Mouse (Mus musculus) limb, embryonic 11.5 days (tissue): ENCODE results near the gene St3gal2. TPM values are rescaled to one million over a fixed set of nuclear protein-coding genes. Genes with fewer than 3 reads are reported as not detected.

Experiments used
- ATAC-seq: fragments of 200-750 bp; cut with Nextera tagmentation; 2 replicates; pipeline ENCODE4 v1.8.0; 2017; ENCODE audit warnings: low read depth; ENCODE audit not compliant: insufficient number of reproducible peaks, low FRiP score, low TSS enrichment
- DNase-seq: peaks from one replicate; pipeline ENCODE4 v3.0.0-alpha.2; 2015; ENCODE audit warnings: low spot score
- H3K27ac ChIP-seq: fragments of 300-500 bp; sonication (generic); replicated peaks from 2 replicates; pipeline ENCODE4 v1.5.1; 2014; ENCODE audit warnings: low read depth, mild to moderate bottlenecking, low read length
- H3K27me3 ChIP-seq: fragments of 300-500 bp; sonication (generic); 2 replicates; pipeline ENCODE4 v1.6.1; 2014; ENCODE audit warnings: mild to moderate bottlenecking, low read length, mixed read lengths; ENCODE audit not compliant: control insufficient read depth, insufficient read depth
- H3K36me3 ChIP-seq: fragments of 300-500 bp; sonication (generic); 2 replicates; pipeline ENCODE4 v1.6.1; 2014; ENCODE audit warnings: mild to moderate bottlenecking, low read length, moderate library complexity, mixed read lengths; ENCODE audit not compliant: control insufficient read depth, insufficient read depth
- H3K4me1 ChIP-seq: fragments of 300-500 bp; sonication (generic); 2 replicates; pipeline ENCODE4 v1.6.1; 2014; ENCODE audit warnings: low read length, mixed read lengths; ENCODE audit not compliant: control insufficient read depth, insufficient read depth
- H3K4me2 ChIP-seq: fragments of 300-500 bp; sonication (generic); 2 replicates; pipeline ENCODE4 v1.6.1; 2014; ENCODE audit warnings: low read depth, mild to moderate bottlenecking, moderate library complexity; ENCODE audit not compliant: severe bottlenecking
- H3K4me3 ChIP-seq: fragments of 300-500 bp; sonication (generic); 2 replicates; pipeline ENCODE4 v1.5.1; 2014; ENCODE audit warnings: low read depth, low read length
- H3K9ac ChIP-seq: fragments of 300-500 bp; sonication (generic); 2 replicates; pipeline ENCODE4 v1.6.1; 2014; ENCODE audit warnings: mild to moderate bottlenecking, low read length
- H3K9me3 ChIP-seq: fragments of 300-500 bp; sonication (generic); 2 replicates; pipeline ENCODE4 v1.6.1; 2016; ENCODE audit warnings: low read length; ENCODE audit not compliant: control insufficient read depth
- WGBS: fragments of 180-500 bp; shearing (Covaris S2); extraction: QIAGEN DNeasy Blood & Tissue Kit; methylation state at CpG from one replicate; pipeline ENCODE4 v1.1.7; 2014; 5-methylcytosine and 5-hydroxymethylcytosine counted together
- polyA plus RNA-seq: library from polyadenylated mRNA; unstranded; fragments of >200 nt; fragmentation: Nextera tagmentation; extraction: Ambion mirVana; gene quantifications from 2 replicates; pipeline ENCODE4 v1.2.1, GENCODE M21; 2014

St3gal2 gene
- polyA plus RNA-seq, 1 experiment from 2014 or later, result 19.5 TPM

DNA sequence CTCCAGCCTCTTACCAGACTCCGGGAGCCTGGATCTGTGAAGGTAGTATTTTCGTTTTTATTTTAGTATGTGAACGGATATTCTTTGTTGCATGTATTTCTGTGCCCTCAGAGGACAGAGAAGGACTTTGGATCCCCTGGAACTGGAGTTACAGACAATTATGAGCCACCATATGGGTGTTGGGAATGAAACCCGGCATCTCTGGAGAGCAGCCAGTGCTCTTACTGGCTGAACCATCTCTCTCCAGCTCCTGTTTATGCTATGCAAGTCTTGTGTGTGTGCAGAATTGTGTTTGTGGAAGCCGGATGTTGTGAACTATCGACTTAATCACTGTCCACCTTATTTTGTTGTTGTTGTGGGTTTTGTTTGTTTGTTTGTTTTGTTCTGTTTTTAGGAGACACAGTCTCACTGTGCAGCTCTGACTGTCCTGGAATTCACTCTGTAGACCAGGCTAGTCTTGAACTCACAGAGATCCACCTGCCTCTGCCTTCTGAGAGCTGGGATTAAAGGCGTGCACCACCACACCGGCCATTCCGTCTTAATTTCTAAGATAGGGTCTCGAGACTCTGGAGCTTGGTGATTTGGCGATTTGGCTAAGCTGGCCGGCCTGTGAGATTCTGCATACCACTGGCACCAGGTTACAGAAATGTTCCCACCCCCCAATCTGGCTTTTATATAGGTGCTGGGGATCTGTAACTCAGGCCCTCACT is 39.5 kb downstream of the St3gal2 start:
- H3K9ac ChIP-seq, result 0 out of 2 replicates have a peak overlapping the region, but pooled peaks have one; percentile 12
- H3K4me3 ChIP-seq, result no peak overlapping the region
- H3K9me3 ChIP-seq, result no peaks in the 10 kb centered on the region
- WGBS, result 96% methylated on average over 12 of the region's 12 CpGs
- H3K4me1 ChIP-seq, result no peaks in the 10 kb centered on the region
- no peak overlapping the region for H3K4me2 ChIP-seq
- ATAC-seq (no peak), DNase-seq (no peak)
- no peak overlapping the region for H3K27ac ChIP-seq
- H3K36me3 ChIP-seq, result peaks cover 15% of the 10 kb centered on the region; the same call in 1 of the 2 replicates
- no peaks in the 10 kb centered on the region for H3K27me3 ChIP-seq

DNA sequence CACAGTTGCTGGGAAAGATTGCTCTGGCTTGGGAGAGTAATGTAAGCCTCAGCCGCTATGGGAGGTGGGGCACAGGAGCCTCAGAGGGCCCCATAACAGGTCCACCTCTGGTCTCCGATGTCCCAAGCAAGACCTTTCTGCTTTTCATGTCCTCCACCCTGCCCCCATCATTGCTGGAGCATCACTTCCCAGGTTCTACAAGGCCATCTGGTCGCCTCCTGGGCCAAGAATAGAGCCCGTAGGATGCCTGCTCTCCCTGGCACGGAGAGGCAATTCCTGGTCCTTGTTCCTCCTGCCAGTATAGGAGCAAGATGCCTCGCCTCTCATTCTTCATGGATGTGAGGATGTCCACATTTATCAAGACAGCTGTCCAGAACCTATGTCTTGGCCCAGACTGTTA is 40.2 kb downstream of the St3gal2 start:
- Histone ChIP-seq H3K9me3 (no peaks in the 10 kb centered on the region), H3K4me3 (no peak overlapping the region), H3K4me2 (no peak overlapping the region), H3K27me3 (no peaks in the 10 kb centered on the region), H3K9ac (no peak overlapping the region), H3K4me1 (no peaks in the 10 kb centered on the region), H3K36me3 (peaks cover 15% of the 10 kb centered on the region; the same call in 1 of the 2 replicates), H3K27ac (no peak overlapping the region)
- DNase-seq (no peak), ATAC-seq (no peak)
- 88% methylated on average over 6 of the region's 6 CpGs for WGBS

DNA sequence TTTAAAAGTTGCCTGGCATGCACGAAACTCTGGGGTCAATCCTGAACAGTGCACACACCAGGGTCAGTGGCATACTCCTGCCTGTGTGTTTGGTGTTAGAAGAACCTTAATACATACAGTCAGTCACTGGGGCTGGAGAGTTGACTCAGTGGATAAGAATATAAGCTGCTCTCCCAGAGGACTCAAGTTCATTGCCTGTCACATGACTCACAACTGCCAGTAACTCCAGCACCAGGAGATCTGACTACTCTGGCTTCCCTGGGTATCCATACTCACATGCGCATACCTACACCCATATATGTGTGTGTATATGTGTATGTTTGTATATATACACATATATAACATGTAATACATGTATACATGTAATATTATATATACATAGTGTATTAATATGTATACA is 43.3 kb downstream of the St3gal2 start:
- no peak overlapping the region for H3K4me3 ChIP-seq
- H3K27me3 ChIP-seq, result no peaks in the 10 kb centered on the region
- H3K9ac ChIP-seq, result no peak overlapping the region
- ATAC-seq (no peak), DNase-seq (no peak)
- H3K9me3 ChIP-seq, result no peaks in the 10 kb centered on the region
- no peak overlapping the region for H3K4me2 ChIP-seq
- 88% methylated on average over 2 of the region's 2 CpGs for WGBS
- no peak overlapping the region for H3K27ac ChIP-seq
- peaks cover 16% of the 10 kb centered on the region for H3K36me3 ChIP-seq
- no peaks in the 10 kb centered on the region for H3K4me1 ChIP-seq

DNA sequence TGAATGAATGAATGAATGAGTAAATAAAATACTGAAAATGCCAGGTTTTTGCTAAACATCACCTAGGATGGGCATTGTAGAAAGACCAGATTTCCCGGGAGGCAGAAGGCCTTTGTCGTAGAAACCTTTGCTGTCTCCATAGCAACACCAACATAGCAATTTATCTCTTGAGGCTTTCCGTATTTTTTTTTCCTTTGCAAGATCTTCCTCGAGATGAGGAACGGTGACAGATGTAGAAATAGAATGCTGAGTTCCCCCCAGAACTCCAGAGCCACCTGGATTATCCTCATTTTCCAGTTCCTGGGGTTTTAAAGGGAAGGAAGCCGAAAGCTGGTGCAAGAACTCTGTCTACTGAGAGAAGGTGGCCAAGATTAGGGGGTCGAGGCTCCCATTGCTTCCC is 44.9 kb downstream of the St3gal2 start:
- DNase-seq (no peak), ATAC-seq (no peak)
- WGBS, result 91% methylated on average over 7 of the region's 7 CpGs
- Histone ChIP-seq H3K4me3 (no peak overlapping the region), H3K4me2 (no peak overlapping the region), H3K27ac (no peak overlapping the region), H3K9me3 (no peaks in the 10 kb centered on the region), H3K9ac (no peak overlapping the region), H3K27me3 (no peaks in the 10 kb centered on the region), H3K36me3 (peaks cover 13% of the 10 kb centered on the region), H3K4me1 (no peaks in the 10 kb centered on the region)

DNA sequence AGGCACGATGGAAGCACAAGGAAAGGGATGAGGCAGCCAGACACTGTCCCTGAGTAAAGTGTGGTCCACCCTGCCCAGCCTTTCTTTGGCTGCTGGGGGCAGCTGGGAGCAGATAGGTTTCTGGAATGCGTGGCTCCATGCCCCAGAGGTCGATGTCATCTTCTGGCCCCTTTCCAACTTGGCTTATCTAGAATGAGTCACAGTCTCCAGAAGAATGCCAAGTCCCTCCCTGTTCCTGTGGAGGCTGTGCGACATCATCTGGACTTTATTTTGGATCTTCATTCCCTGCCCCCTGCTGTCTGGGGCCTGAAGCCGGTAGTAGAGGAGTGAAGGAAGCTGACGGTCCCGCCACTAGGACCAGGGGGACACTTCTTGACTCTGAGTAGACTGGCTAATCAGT is 45.9 kb downstream of the St3gal2 start:
- Histone ChIP-seq H3K27me3 (no peaks in the 10 kb centered on the region), H3K4me1 (no peaks in the 10 kb centered on the region), H3K36me3 (peaks cover 13% of the 10 kb centered on the region), H3K9ac (no peak overlapping the region), H3K4me3 (no peak overlapping the region), H3K9me3 (no peaks in the 10 kb centered on the region), H3K27ac (no peak overlapping the region), H3K4me2 (no peak overlapping the region)
- ATAC-seq (no peak), DNase-seq (no peak)
- WGBS, result 76% methylated on average over 7 of the region's 7 CpGs

DNA sequence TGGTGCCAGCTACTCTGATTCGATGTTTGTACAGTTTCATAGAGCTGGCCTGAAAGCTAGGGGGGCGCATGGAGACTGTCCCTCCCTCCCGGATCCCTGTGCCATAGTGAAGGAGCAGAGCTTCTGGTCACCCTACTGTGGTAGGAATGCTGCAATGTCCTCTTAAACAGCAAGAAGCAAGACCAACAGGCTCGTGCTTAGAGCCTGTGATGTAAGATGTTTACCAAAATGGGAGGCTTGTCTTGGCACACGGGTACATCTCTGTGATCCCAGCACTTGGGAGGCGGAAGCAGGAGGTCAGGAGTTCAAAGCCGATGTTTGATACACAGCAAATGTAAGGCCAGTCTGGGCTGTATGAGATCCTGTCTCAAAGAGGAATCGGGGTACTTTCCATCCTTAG is 46.9 kb downstream of the St3gal2 start:
- H3K36me3 ChIP-seq, result peaks cover 17% of the 10 kb centered on the region
- H3K4me3 ChIP-seq, result no peak overlapping the region
- DNase-seq (no peak), ATAC-seq (no peak)
- H3K4me1 ChIP-seq, result no peaks in the 10 kb centered on the region
- no peaks in the 10 kb centered on the region for H3K27me3 ChIP-seq
- H3K9ac ChIP-seq, result no peak overlapping the region
- H3K27ac ChIP-seq, result no peak overlapping the region
- H3K4me2 ChIP-seq, result no peak overlapping the region
- H3K9me3 ChIP-seq, result no peaks in the 10 kb centered on the region
- WGBS, result 89% methylated on average over 8 of the region's 8 CpGs

DNA sequence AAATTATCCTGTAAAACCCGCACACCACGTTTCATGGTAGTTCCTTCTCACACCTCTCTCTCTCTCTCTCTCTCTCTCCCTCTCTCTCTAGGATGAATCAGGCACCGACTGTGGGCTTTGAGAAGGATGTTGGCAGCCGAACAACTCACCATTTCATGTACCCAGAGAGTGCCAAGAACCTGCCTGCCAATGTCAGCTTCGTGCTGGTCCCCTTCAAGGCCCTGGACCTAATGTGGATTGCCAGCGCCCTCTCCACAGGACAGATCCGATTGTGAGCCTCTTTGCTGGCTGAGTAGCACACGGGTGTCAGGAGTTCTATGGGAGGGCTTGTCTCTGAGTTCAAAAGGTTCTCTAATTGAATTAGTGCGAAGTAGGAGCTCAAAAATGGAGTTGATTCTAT is 47.6 kb downstream of the St3gal2 start:
- Histone ChIP-seq H3K4me3 (no peak overlapping the region), H3K9me3 (no peaks in the 10 kb centered on the region), H3K4me2 (no peak overlapping the region), H3K9ac (no peak overlapping the region), H3K27me3 (no peaks in the 10 kb centered on the region), H3K27ac (no peak overlapping the region), H3K36me3 (peaks cover 15% of the 10 kb centered on the region), H3K4me1 (no peaks in the 10 kb centered on the region)
- 83% methylated on average over 9 of the region's 9 CpGs for WGBS
- ATAC-seq (no peak), DNase-seq (no peak)

DNA sequence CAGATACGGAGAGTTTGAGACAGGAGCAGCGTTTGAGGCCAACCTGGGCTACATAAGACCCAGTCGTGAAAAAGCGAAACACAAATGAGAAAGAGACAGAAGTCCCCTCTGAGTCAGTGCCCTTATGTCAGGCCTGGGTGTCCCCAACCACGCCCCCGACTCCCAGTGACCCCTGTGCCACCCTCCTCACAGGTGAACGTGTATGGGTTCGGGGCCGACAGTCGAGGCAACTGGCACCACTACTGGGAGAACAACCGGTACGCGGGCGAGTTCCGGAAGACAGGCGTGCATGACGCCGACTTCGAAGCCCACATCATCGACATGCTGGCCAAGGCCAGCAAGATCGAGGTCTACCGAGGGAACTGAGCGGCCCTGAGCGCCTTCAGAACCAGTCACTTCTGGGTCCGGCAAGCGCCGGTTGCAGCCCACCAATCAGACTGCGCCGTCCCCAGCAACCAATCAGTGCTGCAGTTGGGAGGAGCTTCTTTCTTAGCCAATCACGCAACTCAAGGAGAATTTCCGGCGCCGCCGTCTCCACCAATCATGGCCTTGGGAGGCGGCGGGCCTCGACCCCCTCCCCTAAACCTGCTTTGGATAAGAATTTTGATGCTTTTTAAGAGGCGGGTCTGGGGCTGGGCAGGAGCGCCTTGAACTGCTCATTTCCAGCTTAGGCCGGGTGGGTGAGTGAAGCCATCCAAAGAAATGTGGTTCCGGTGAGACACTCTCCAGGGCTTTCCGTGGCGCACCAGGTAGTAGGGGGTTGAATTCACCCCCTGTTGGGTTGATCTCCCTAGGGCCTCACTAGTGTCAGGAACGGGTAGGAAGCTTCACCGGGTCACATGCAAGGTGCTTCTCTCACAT is 50.4 kb downstream of the St3gal2 start:
- Histone ChIP-seq H3K27me3 (no peaks in the 10 kb centered on the region), H3K4me1 (no peaks in the 10 kb centered on the region), H3K27ac (no peak overlapping the region), H3K9me3 (no peaks in the 10 kb centered on the region), H3K36me3 (peaks cover 14% of the 10 kb centered on the region), H3K4me3 (peak overlapping the region; percentile 35), H3K4me2 (peak overlapping the region; percentile 74), H3K9ac (peak overlapping the region; percentile 48)
- 7% methylated on average over 45 of the region's 45 CpGs for WGBS
- ATAC-seq (peak; percentile 92), DNase-seq (peak; percentile 93)
